Mouse (Mus musculus) heart, postnatal 0 days (tissue): ENCODE data around the gene Pde4b. TPM values are rescaled to one million over a fixed set of nuclear protein-coding genes. Genes with fewer than 3 reads are reported as not detected.

Experiments used
- ATAC-seq: fragments of 200-750 bp; cut with Nextera tagmentation; 2 replicates; pipeline ENCODE4 v1.8.0; 2017; ENCODE audit warnings: low read depth, moderate number of reproducible peaks, moderate library complexity; ENCODE audit not compliant: insufficient read depth
- DNase-seq: peaks from one replicate; pipeline ENCODE4 v3.0.0-alpha.2; 2016; ENCODE audit warnings: low spot score
- H3K27ac ChIP-seq: fragments of 300-500 bp; sonication (generic); 2 replicates; pipeline ENCODE4 v1.5.1; 2014; ENCODE audit warnings: low read depth, mild to moderate bottlenecking
- H3K27me3 ChIP-seq: fragments of 300-500 bp; sonication (generic); 2 replicates; pipeline ENCODE4 v1.6.1; 2014; ENCODE audit warnings: low read length, mixed read lengths; ENCODE audit not compliant: control insufficient read depth, insufficient read depth
- H3K36me3 ChIP-seq: fragments of 300-500 bp; sonication (generic); replicated peaks from 2 replicates; pipeline ENCODE4 v1.6.1; 2014; ENCODE audit warnings: low read length, mixed read lengths; ENCODE audit not compliant: control insufficient read depth, insufficient read depth
- H3K4me1 ChIP-seq: fragments of 300-500 bp; sonication (generic); 2 replicates; pipeline ENCODE4 v1.6.1; 2014; ENCODE audit warnings: antibody characterized with exemption; ENCODE audit not compliant: control insufficient read depth, insufficient read depth
- H3K4me2 ChIP-seq: fragments of 300-500 bp; sonication (generic); 2 replicates; pipeline ENCODE4 v1.6.1; 2014; ENCODE audit warnings: low read depth, mild to moderate bottlenecking, low read length, moderate library complexity
- H3K4me3 ChIP-seq: fragments of 300-500 bp; sonication (generic); 2 replicates; pipeline ENCODE4 v1.5.1; 2014; ENCODE audit warnings: low read depth, low read length
- H3K9ac ChIP-seq: fragments of 300-500 bp; sonication (generic); replicated peaks from 2 replicates; pipeline ENCODE4 v1.6.1; 2014; ENCODE audit warnings: low read depth, low read length, mixed read lengths
- H3K9me3 ChIP-seq: fragments of 300-500 bp; sonication (generic); replicated peaks from 2 replicates; pipeline ENCODE4 v1.6.1; 2016; ENCODE audit warnings: low read length; ENCODE audit not compliant: control insufficient read depth
- CTCF ChIP-seq: IDR thresholded peaks from 2 replicates; pipeline ENCODE4 v1.5.1; 2016; ENCODE audit warnings: antibody characterized with exemption, control low read depth, low read depth
- EP300 ChIP-seq: IDR thresholded peaks from 2 replicates; pipeline ENCODE4 v1.6.1; 2016; ENCODE audit warnings: antibody characterized with exemption, low read depth
- WGBS: fragments of 180-500 bp; shearing (Covaris S2); extraction: QIAGEN DNeasy Blood & Tissue Kit; methylation state at CpG from one replicate; pipeline ENCODE4 v1.1.7; 2014; 5-methylcytosine and 5-hydroxymethylcytosine counted together
- polyA plus RNA-seq: library from polyadenylated mRNA; unstranded; fragments of >200 nt; fragmentation: Nextera tagmentation; extraction: Ambion mirVana; gene quantifications from 2 replicates; pipeline ENCODE4 v1.2.1, GENCODE M21; 2015
- total RNA-seq: library from RNA; depleted of rRNA; stranded (reverse); fragments of >200 nt; gene quantifications from 2 replicates; pipeline ENCODE4 v1.2.3, GENCODE M21; 2014; ENCODE audit warnings: low replicate concordance

The Pde4b gene
- total and polyA plus RNA-seq, 2 experiments from 2014 or later = 30.8 to 50.1 TPM

DNA sequence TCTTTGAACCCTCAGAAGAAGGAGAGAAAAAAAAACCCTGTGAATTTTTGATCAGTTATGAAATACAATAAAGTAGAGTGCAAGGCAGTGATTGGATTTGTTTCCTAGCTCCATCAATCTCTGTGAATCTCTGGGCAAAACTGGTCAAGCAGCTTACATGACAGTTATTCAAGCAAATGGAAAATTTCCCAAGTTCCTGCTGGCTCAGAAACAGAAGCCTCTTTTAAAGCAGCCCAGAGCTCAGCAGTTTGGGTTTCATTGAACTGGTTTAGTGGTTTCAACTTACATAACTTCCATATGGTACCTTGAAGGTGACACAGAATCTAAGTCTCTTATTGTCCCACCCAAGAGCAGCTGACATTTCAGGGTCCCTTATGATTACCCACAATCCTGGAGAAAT lies 210.2 kb downstream of the Pde4b start:
- ATAC-seq = no peak
- Histone ChIP-seq H3K4me3 (no peak overlapping the region), H3K9me3 (no peaks in the 10 kb centered on the region), H3K4me1 (no peaks in the 10 kb centered on the region), H3K36me3 (no peaks in the 10 kb centered on the region), H3K4me2 (no peak overlapping the region), H3K27me3 (no peaks in the 10 kb centered on the region), H3K9ac (no peak overlapping the region), H3K27ac (no peak overlapping the region)
- no peak for DNase-seq
- no peak for TF ChIP-seq EP300
- TF ChIP-seq CTCF = no peak

DNA sequence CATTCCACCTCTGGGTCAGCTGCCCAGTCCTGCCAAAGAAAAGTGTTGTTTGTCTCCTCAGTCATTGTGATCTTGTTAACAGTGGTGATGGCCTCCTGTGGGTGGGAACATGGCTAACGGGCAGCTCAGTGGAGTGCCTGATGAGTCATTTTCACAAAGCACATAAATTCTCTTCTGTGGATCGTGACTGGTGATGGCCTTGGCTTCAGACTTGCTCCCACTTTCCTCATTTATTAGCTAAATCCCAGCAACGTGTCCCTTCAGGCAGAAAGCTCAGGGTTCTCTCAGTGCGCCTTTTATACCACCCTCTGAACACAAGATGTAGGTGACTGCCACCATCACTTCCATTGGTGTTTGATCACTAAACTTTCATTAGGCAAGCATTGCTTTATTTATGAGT lies 215.2 kb downstream of the Pde4b start:
- Histone ChIP-seq H3K4me2 (no peak overlapping the region), H3K9ac (no peak overlapping the region), H3K4me1 (peaks cover 3% of the 10 kb centered on the region), H3K4me3 (no peak overlapping the region), H3K9me3 (no peaks in the 10 kb centered on the region; the same call in 1 of the 2 replicates), H3K27me3 (no peaks in the 10 kb centered on the region), H3K27ac (no peak overlapping the region), H3K36me3 (no peaks in the 10 kb centered on the region)
- 61% methylated on average over 4 of the region's 4 CpGs for WGBS
- TF ChIP-seq EP300 (no peak), CTCF (no peak)
- ATAC-seq = no peak
- no peak for DNase-seq

DNA sequence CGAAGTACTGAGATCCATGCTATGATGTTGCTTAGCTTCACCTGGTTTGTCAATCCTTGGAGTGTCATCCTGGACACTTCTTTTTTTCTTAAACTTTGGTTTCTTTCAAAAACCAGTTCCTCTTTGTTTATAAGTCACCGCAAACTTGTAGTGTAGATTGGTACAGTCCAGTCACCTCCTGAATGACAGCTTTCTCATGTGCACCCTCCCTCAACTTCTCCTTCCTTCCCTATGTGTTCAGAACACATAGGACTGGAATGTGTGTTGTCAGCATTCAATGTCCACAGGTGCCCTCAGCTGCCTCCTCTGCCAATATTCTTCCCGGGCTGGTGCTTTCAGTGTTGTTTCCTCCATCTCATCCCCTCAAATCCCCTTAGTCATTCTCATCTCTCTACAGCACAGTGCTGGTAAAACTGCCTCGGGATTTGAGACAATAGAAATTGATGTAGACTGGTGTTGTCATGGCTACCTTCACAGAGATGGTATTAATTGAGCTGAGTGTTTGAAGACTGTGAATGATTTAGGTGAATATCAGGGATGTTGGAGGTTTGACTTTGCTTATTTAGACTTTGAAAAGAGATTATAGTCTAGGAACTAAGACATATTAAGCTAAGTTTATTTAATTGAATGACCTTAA lies 220.4 kb downstream of the Pde4b start:
- Histone ChIP-seq H3K27me3 (no peaks in the 10 kb centered on the region), H3K36me3 (no peaks in the 10 kb centered on the region), H3K4me1 (peaks cover 9% of the 10 kb centered on the region), H3K4me3 (no peak overlapping the region), H3K9me3 (no peaks in the 10 kb centered on the region; the same call in 1 of the 2 replicates), H3K27ac (no peak overlapping the region), H3K4me2 (no peak overlapping the region), H3K9ac (no peak overlapping the region)
- ATAC-seq (no peak), DNase-seq (no peak)
- TF ChIP-seq EP300 = no peak
- no peak for TF ChIP-seq CTCF
- 68% methylated on average over 4 of the region's 4 CpGs for WGBS

GRCm38 (mm10) chr4:102310630-102311029 lies 223.3 kb downstream of the Pde4b start:
- no peak for DNase-seq
- Histone ChIP-seq H3K4me1 (peaks cover 12% of the 10 kb centered on the region), H3K27ac (no peak overlapping the region), H3K27me3 (no peaks in the 10 kb centered on the region), H3K9me3 (no peaks in the 10 kb centered on the region), H3K9ac (no peak overlapping the region), H3K4me3 (no peak overlapping the region), H3K36me3 (no peaks in the 10 kb centered on the region), H3K4me2 (no peak overlapping the region)
- TF ChIP-seq CTCF = no peak
- no peak for TF ChIP-seq EP300
- no peak for ATAC-seq

DNA sequence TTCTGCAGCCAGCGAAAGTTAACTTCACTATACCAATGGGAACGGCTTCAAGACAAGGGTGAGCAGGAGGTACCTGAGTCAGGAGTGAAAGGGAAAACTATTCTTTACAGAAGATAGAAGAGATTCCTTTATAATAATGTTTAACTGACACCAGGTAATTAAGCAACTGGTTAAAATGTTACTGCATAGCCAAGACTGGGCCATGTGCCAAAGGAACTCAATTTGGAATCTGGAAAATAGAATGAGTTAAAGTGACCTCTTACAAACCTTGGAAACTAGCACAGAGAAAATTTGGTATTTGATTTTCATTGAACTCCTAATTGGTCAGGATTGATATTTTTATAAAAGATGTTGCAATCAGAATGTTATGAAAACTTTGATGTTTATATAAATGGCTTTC lies 228.7 kb downstream of the Pde4b start:
- Histone ChIP-seq H3K9ac (no peak overlapping the region), H3K27me3 (no peaks in the 10 kb centered on the region), H3K27ac (peak overlapping the region; percentile 25; the same call in 1 of the 2 replicates), H3K4me2 (no peak overlapping the region), H3K9me3 (no peaks in the 10 kb centered on the region), H3K4me3 (no peak overlapping the region), H3K36me3 (no peaks in the 10 kb centered on the region), H3K4me1 (peaks cover 7% of the 10 kb centered on the region; the same call in 1 of the 2 replicates)
- no peak for ATAC-seq
- 74% methylated on average over 2 of the region's 2 CpGs for WGBS
- DNase-seq = no peak
- TF ChIP-seq CTCF (no peak), EP300 (no peak)

DNA sequence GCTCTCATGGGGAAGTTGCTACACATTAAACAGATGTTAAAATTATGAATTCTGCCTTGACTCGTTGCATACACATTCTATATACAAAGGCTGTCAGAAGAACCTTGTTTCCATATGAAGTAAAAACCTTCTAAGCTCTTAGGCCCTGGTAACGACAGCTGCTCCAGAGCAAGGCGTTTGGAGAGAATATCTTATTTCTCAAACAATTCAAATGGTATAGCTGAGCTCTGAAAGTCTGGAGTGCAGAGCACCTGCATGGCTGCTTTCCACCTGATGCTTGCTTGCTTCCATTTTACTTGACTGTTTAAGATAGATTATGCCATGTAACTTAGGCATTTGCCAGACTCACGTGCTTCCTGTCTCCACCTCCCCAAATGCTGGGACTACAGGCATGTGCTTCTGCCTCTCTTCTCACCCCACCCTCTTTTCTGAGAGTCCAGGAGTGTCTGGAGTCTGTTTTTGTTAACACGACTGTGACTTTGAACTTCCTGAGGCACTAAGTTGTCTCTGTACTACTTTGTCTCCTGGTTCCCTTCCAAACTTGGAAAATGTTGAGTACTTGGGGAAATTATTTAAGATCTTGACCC lies 229.4 kb downstream of the Pde4b start:
- no peaks in the 10 kb centered on the region for H3K36me3 ChIP-seq
- no peak for ATAC-seq
- TF ChIP-seq CTCF = no peak
- no peak for TF ChIP-seq EP300
- H3K4me1 ChIP-seq = peaks cover 7% of the 10 kb centered on the region; the same call in 1 of the 2 replicates
- no peak overlapping the region for H3K4me2 ChIP-seq
- H3K27ac ChIP-seq = no peak overlapping the region
- no peak overlapping the region for H3K9ac ChIP-seq
- no peaks in the 10 kb centered on the region for H3K9me3 ChIP-seq
- 58% methylated on average over 5 of the region's 5 CpGs for WGBS
- no peaks in the 10 kb centered on the region for H3K27me3 ChIP-seq
- H3K4me3 ChIP-seq = no peak overlapping the region
- no peak for DNase-seq
